Mouse (Mus musculus) intestine, embryonic 15.5 days (tissue): ENCODE results near the gene Sumf1. TPM values are rescaled to one million over a fixed set of nuclear protein-coding genes. Genes with fewer than 3 reads are reported as not detected.

Experiments
- ATAC-seq: fragments of 200-750 bp; cut with Nextera tagmentation; 2 replicates; pipeline ENCODE4 v1.8.0; 2017; ENCODE audit warnings: moderate TSS enrichment, moderate library complexity
- H3K27ac ChIP-seq: fragments of 300-500 bp; sonication (generic); 2 replicates; pipeline ENCODE4 v1.5.1; 2015; ENCODE audit warnings: mild to moderate bottlenecking, inconsistent platforms
- H3K27me3 ChIP-seq: fragments of 300-500 bp; sonication (generic); replicated peaks from 2 replicates; pipeline ENCODE4 v1.6.1; 2015; ENCODE audit warnings: inconsistent platforms
- H3K36me3 ChIP-seq: fragments of 300-500 bp; sonication (generic); 2 replicates; pipeline ENCODE4 v1.6.1; 2015; ENCODE audit warnings: inconsistent platforms
- H3K4me1 ChIP-seq: fragments of 300-500 bp; sonication (generic); replicated peaks from 2 replicates; pipeline ENCODE4 v1.6.1; 2015; ENCODE audit warnings: inconsistent platforms
- H3K4me2 ChIP-seq: fragments of 300-500 bp; sonication (generic); replicated peaks from 2 replicates; pipeline ENCODE4 v1.6.1; 2015; ENCODE audit warnings: mild to moderate bottlenecking, inconsistent platforms
- H3K4me3 ChIP-seq: fragments of 300-500 bp; sonication (generic); replicated peaks from 2 replicates; pipeline ENCODE4 v1.5.1; 2015; ENCODE audit warnings: inconsistent platforms
- H3K9ac ChIP-seq: fragments of 300-500 bp; sonication (generic); 2 replicates; pipeline ENCODE4 v1.6.1; 2015; ENCODE audit warnings: inconsistent platforms
- H3K9me3 ChIP-seq: fragments of 300-500 bp; sonication (generic); 2 replicates; pipeline ENCODE4 v1.6.1; 2016; ENCODE audit warnings: inconsistent platforms
- WGBS: fragments of 180-500 bp; shearing (Covaris S2); methylation state at CpG from one replicate; pipeline ENCODE4 v1.1.7; 2015; 5-methylcytosine and 5-hydroxymethylcytosine counted together
- polyA plus RNA-seq: library from polyadenylated mRNA; unstranded; fragments of >200 nt; fragmentation: Nextera tagmentation; extraction: Ambion mirVana; gene quantifications from 2 replicates; pipeline ENCODE4 v1.2.1, GENCODE M21; 2015

Sumf1 gene
- polyA plus RNA-seq, 1 experiment from 2014 or later: 22.0 TPM

GRCm38 (mm10) chr6:108101936-108102830 is 83.2 kb downstream of the Sumf1 start:
- Histone ChIP-seq H3K4me2 (no peak overlapping the region), H3K4me3 (no peak overlapping the region), H3K27me3 (no peaks in the 10 kb centered on the region), H3K4me1 (no peaks in the 10 kb centered on the region), H3K9ac (no peak overlapping the region), H3K36me3 (no peaks in the 10 kb centered on the region), H3K27ac (no peak overlapping the region), H3K9me3 (no peaks in the 10 kb centered on the region)
- WGBS: 83% methylated on average over 10 of the region's 10 CpGs
- ATAC-seq: peak; percentile 51; the same call in 1 of the 2 replicates

GRCm38 (mm10) chr6:108098846-108099217 is 86.5 kb downstream of the Sumf1 start:
- H3K4me3 ChIP-seq: no peak overlapping the region
- no peak overlapping the region for H3K4me2 ChIP-seq
- 82% methylated on average over 3 of the region's 3 CpGs for WGBS
- ATAC-seq: no peak
- H3K27me3 ChIP-seq: no peaks in the 10 kb centered on the region
- H3K27ac ChIP-seq: no peak overlapping the region
- no peaks in the 10 kb centered on the region for H3K9me3 ChIP-seq
- no peaks in the 10 kb centered on the region for H3K36me3 ChIP-seq
- no peak overlapping the region for H3K9ac ChIP-seq
- no peaks in the 10 kb centered on the region for H3K4me1 ChIP-seq

GRCm38 (mm10) chr6:108098171-108098845 is 87.1 kb downstream of the Sumf1 start:
- Histone ChIP-seq H3K4me1 (no peaks in the 10 kb centered on the region), H3K4me3 (no peak overlapping the region), H3K36me3 (no peaks in the 10 kb centered on the region), H3K27ac (no peak overlapping the region), H3K27me3 (no peaks in the 10 kb centered on the region), H3K9ac (no peak overlapping the region), H3K9me3 (no peaks in the 10 kb centered on the region), H3K4me2 (no peak overlapping the region)
- 18% methylated on average over 9 of the region's 9 CpGs for WGBS
- peak; percentile 71 for ATAC-seq

GRCm38 (mm10) chr6:108095445-108095844 is 89.9 kb downstream of the Sumf1 start:
- Histone ChIP-seq H3K27me3 (no peaks in the 10 kb centered on the region), H3K36me3 (no peaks in the 10 kb centered on the region), H3K4me2 (no peak overlapping the region), H3K4me3 (no peak overlapping the region), H3K9me3 (no peaks in the 10 kb centered on the region), H3K9ac (no peak overlapping the region), H3K4me1 (no peaks in the 10 kb centered on the region), H3K27ac (no peak overlapping the region)
- 77% methylated on average over 5 of the region's 5 CpGs for WGBS
- no peak for ATAC-seq

GRCm38 (mm10) chr6:108093449-108093848 is 91.9 kb downstream of the Sumf1 start:
- WGBS: 84% methylated on average over 3 of the region's 3 CpGs
- no peak overlapping the region for H3K4me3 ChIP-seq
- no peaks in the 10 kb centered on the region for H3K27me3 ChIP-seq
- no peaks in the 10 kb centered on the region for H3K9me3 ChIP-seq
- no peak overlapping the region for H3K27ac ChIP-seq
- no peak for ATAC-seq
- no peaks in the 10 kb centered on the region for H3K4me1 ChIP-seq
- H3K4me2 ChIP-seq: no peak overlapping the region
- H3K36me3 ChIP-seq: no peaks in the 10 kb centered on the region
- H3K9ac ChIP-seq: no peak overlapping the region

- 83% methylated on average over 3 of the region's 3 CpGs for WGBS
Measured at GRCm38 (mm10) chr6:108092646-108093045, 92.7 kb downstream of the Sumf1 start.

GRCm38 (mm10) chr6:108091296-108091695 is 94.1 kb downstream of the Sumf1 start:
- Histone ChIP-seq H3K4me2 (no peak overlapping the region), H3K27me3 (no peaks in the 10 kb centered on the region), H3K4me3 (no peak overlapping the region), H3K36me3 (no peaks in the 10 kb centered on the region), H3K9me3 (no peaks in the 10 kb centered on the region), H3K9ac (no peak overlapping the region), H3K4me1 (no peaks in the 10 kb centered on the region), H3K27ac (no peak overlapping the region)
- ATAC-seq: no peak
- WGBS: 64% methylated on average over 1 of the region's 1 CpGs

More at GRCm38 (mm10) chr6:108092646-108093045, 92.7 kb downstream of the Sumf1 start:
- no peak overlapping the region for H3K27ac ChIP-seq
- no peak overlapping the region for H3K9ac ChIP-seq
- no peaks in the 10 kb centered on the region for H3K4me1 ChIP-seq
- H3K9me3 ChIP-seq: no peaks in the 10 kb centered on the region
- H3K4me2 ChIP-seq: no peak overlapping the region
- ATAC-seq: no peak
- H3K36me3 ChIP-seq: no peaks in the 10 kb centered on the region
- no peaks in the 10 kb centered on the region for H3K27me3 ChIP-seq
- no peak overlapping the region for H3K4me3 ChIP-seq

GRCm38 (mm10) chr6:108075857-108076256 is 109.5 kb downstream of the Sumf1 start:
- Histone ChIP-seq H3K27me3 (no peaks in the 10 kb centered on the region), H3K4me1 (no peaks in the 10 kb centered on the region), H3K4me2 (no peak overlapping the region), H3K36me3 (peaks cover 6% of the 10 kb centered on the region), H3K4me3 (no peak overlapping the region), H3K9ac (no peak overlapping the region), H3K27ac (no peak overlapping the region), H3K9me3 (no peaks in the 10 kb centered on the region)
- WGBS: 96% methylated on average over 7 of the region's 7 CpGs
- no peak for ATAC-seq

GRCm38 (mm10) chr6:108074624-108075023 is 110.8 kb downstream of the Sumf1 start:
- Histone ChIP-seq H3K9me3 (no peaks in the 10 kb centered on the region), H3K27me3 (no peaks in the 10 kb centered on the region), H3K4me3 (no peak overlapping the region), H3K9ac (no peak overlapping the region), H3K4me2 (no peak overlapping the region), H3K27ac (no peak overlapping the region), H3K4me1 (no peaks in the 10 kb centered on the region), H3K36me3 (peaks cover 6% of the 10 kb centered on the region)
- no peak for ATAC-seq
- 93% methylated on average over 10 of the region's 10 CpGs for WGBS

- Histone ChIP-seq H3K27ac (no peak overlapping the region), H3K27me3 (no peaks in the 10 kb centered on the region), H3K4me2 (no peak overlapping the region), H3K9ac (no peak overlapping the region), H3K9me3 (no peaks in the 10 kb centered on the region), H3K4me1 (no peaks in the 10 kb centered on the region), H3K36me3 (peaks cover 6% of the 10 kb centered on the region), H3K4me3 (no peak overlapping the region)
- WGBS: 89% methylated on average over 2 of the region's 2 CpGs
- no peak for ATAC-seq
Measured at GRCm38 (mm10) chr6:108073931-108074330, 111.5 kb downstream of the Sumf1 start.

GRCm38 (mm10) chr6:108073071-108073470 is 112.3 kb downstream of the Sumf1 start:
- ATAC-seq: no peak
- no peak overlapping the region for H3K9ac ChIP-seq
- no peak overlapping the region for H3K4me3 ChIP-seq
- H3K4me2 ChIP-seq: no peak overlapping the region
- no peaks in the 10 kb centered on the region for H3K4me1 ChIP-seq
- no peak overlapping the region for H3K27ac ChIP-seq
- 88% methylated on average over 5 of the region's 5 CpGs for WGBS
- H3K9me3 ChIP-seq: no peaks in the 10 kb centered on the region
- H3K36me3 ChIP-seq: peaks cover 6% of the 10 kb centered on the region
- no peaks in the 10 kb centered on the region for H3K27me3 ChIP-seq

GRCm38 (mm10) chr6:108070947-108071346 is 114.4 kb downstream of the Sumf1 start:
- Histone ChIP-seq H3K27me3 (no peaks in the 10 kb centered on the region), H3K36me3 (peaks cover 6% of the 10 kb centered on the region), H3K4me3 (no peak overlapping the region), H3K4me2 (no peak overlapping the region), H3K9me3 (no peaks in the 10 kb centered on the region), H3K27ac (no peak overlapping the region), H3K9ac (no peak overlapping the region), H3K4me1 (no peaks in the 10 kb centered on the region)
- WGBS: 93% methylated on average over 7 of the region's 7 CpGs
- no peak for ATAC-seq
